Mouse (Mus musculus): ENCODE data around the gene Gm5134. TPM values are rescaled to one million over a fixed set of nuclear protein-coding genes. Genes with fewer than 3 reads are reported as not detected.

The Gm5134 gene
- polyA plus RNA-seq, 1 experiment from 2014 or later, result 0.23 TPM

DNA sequence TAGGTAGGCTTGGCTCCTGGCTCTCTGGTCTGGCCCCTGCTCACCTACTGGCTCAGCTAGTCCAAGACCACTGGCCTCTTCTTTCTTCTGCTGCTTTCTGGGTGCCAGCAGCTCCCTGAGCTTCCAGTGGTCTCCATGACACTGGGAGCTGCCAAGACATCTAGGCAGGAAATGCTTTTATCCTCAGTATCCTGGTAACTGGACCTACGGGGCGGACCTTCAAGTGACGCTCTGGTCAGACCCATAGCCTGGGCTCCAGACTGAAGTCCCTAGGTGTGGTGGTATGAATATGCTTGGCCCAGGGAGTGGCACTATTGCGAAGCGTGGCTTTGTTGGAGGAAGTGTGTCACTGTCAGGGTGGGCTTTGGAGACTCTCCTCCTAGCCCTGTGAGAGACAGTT, 13.8 kb upstream of the Gm5134 start, which contains the start of gene Gm867:
Gene Gm867 (minus strand): TSS at position 153 of the 400 bp plus-strand sequence.
- H3K27me3 ChIP-seq, result 0 out of 2 replicates have a peak, but pooled peaks cover 7% of the 10 kb centered on the region
- WGBS (ENCODE audit: insufficient replicate concordance), result 79% methylated on average over 5 of the region's 5 CpGs
- peaks cover 59% of the 10 kb centered on the region for H3K4me1 ChIP-seq (replicated peaks)
- peak within 1 kb of the TSS; percentile 93 for H3K27ac ChIP-seq (replicated peaks)
- peak within 1 kb of the TSS; percentile 77 for H3K9ac ChIP-seq
- peaks cover 15% of the 10 kb centered on the region for H3K36me3 ChIP-seq (replicated peaks)
- H3K9me3 ChIP-seq (replicated peaks), result no peaks in the 10 kb centered on the region
- peak within 1 kb of the TSS; percentile 97 for H3K4me2 ChIP-seq
- no peak for ATAC-seq (ENCODE audit: insufficient read depth)
- H3K4me3 ChIP-seq (replicated peaks), result peak within 1 kb of the TSS; percentile 71

DNA sequence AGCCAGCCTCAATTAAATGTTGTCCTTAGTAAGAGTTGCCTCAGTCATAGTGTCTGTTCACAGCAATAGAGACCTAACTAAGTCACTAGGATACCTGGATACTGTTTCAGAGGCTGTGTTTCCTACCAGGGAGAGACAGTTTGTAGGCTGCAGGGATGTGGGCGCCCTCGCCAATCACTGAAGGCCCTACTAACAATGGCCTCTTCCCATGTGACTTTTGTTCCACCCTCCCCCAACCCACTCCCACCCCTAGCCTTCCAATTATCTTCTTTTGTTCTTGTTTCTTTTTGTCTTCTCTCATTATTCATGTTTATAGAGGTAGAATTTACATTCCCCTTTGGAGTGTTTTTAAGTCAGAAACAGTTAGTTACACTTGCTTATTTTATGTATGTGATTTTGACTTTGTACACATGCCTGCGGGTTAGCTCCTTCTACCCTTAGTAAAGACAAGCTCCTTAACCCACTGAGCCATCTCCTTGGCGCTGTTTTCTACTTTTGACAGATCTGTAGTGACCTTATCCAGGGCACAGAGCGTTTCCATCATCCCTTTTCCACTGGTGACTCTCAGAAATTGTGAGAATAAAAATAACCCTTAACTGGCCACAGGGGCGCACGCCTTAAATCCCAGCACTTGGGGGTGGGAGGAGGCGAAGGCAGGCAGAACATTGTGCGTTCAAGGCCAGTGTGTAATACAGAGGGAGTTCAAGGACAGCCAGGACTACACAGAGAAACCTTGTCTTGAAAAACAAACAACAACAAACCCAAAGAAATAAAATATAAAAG, 13.1 kb upstream of the Gm5134 start:
- Histone ChIP-seq H3K36me3 (replicated peaks) (peaks cover 15% of the 10 kb centered on the region), H3K4me2 (0 out of 2 replicates have a peak overlapping the region, but pooled peaks have one; percentile 97), H3K9ac (peak overlapping the region; percentile 77; the same call in 1 of the 2 replicates), H3K27ac (replicated peaks) (peak overlapping the region; percentile 93), H3K4me1 (replicated peaks) (peaks cover 52% of the 10 kb centered on the region), H3K27me3 (0 out of 2 replicates have a peak, but pooled peaks cover 9% of the 10 kb centered on the region), H3K4me3 (replicated peaks) (no peak overlapping the region), H3K9me3 (replicated peaks) (no peaks in the 10 kb centered on the region)
- 72% methylated on average over 9 of the region's 9 CpGs for whole genome bisulfite sequencing (ENCODE audit: insufficient replicate concordance)
- no peak for ATAC-seq (ENCODE audit: insufficient read depth)

DNA sequence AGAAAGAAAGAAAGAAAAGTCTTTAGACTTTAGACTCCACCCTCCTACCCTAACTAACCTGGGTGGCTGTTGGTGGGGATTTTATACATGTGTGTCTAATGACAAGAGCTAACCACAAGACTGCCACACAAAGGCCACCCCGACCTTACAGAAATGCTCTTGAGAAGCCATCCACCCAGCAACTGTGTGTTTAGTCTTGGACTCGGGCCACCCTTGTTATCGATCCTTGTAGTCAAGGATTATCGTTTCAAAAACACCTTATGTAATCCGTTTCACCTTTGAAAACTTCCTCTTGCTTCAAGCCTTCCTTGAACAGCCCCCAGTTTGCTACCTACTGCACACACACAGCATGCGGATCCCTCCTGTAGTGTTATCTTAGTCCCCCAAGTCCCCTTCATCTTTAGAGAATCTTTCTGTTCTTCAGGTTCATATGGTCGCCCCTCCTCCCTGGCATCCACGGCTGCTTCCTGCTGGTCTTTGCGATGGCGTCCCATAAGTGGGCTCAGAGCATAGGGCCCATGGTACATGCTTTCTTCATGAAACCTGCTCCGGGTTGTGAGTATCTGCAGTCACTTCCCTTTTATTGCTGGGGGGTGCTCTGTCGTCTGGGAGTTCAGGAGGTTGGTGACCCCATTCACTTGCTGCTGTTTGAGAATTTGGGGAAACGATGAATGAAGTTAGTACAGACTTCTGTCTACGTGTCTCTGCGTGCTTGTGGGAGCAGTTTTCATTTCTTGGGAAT, 11.4 kb upstream of the Gm5134 start, which contains the start of gene Vpreb3:
Gene Vpreb3 (plus strand): TSS at position 322 of the 742 bp plus-strand sequence.
- 56% methylated on average over 15 of the region's 15 CpGs for WGBS (ENCODE audit: insufficient replicate concordance)
- H3K27me3 ChIP-seq, result peaks cover 18% of the 10 kb centered on the region; the same call in 1 of the 2 replicates

DNA sequence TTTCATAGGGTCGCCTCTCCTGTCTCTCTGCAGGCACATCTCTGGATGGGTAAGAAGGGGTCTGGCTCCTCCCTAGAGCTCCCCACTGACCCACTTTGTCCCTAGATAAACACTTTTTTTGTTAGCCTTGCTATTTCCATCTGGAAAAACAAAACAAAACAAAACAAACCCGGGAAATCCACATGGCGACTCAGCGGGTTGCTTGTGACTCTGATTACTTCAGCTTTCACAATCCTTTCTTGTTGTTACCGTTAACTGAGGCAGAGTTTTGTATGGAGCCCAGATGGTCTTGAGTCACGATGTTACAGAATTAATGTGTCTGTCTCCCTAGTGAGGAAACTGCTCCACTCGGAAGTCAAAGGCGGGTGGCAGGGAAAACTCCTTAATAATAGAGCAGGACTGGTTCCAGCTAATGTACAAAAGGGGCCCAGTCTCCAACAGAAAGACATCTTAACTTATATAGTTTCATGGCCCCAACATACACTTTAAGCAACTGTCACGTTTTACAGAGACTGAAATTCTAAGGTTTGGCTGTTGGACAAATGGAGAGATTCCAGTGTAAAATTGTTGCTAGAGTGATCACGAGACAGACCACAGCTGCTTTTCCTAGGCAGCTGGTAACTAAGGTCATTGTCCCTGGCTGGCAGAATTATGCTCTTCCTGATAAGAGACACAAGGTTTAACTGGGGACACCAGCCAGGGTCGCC, 10.1 kb upstream of the Gm5134 start:
- Histone ChIP-seq H3K9ac (no peak overlapping the region), H3K4me2 (no peak overlapping the region), H3K36me3 (replicated peaks) (no peaks in the 10 kb centered on the region), H3K9me3 (replicated peaks) (no peaks in the 10 kb centered on the region), H3K27ac (replicated peaks) (no peak overlapping the region), H3K4me3 (replicated peaks) (no peak overlapping the region), H3K4me1 (replicated peaks) (peaks cover 26% of the 10 kb centered on the region), H3K27me3 (peaks cover 31% of the 10 kb centered on the region)
- no peak for ATAC-seq (ENCODE audit: insufficient read depth)
- 46% methylated on average over 11 of the region's 11 CpGs for WGBS (ENCODE audit: insufficient replicate concordance)

More for the DNA sequence above, 11.4 kb upstream of the Gm5134 start, which contains the start of gene Vpreb3:
- Histone ChIP-seq H3K4me1 (replicated peaks) (peaks cover 35% of the 10 kb centered on the region), H3K36me3 (replicated peaks) (0 out of 2 replicates have a peak, but pooled peaks cover 2% of the 10 kb centered on the region), H3K4me3 (replicated peaks) (no peak within 1 kb of the TSS), H3K4me2 (no peak within 1 kb of the TSS), H3K27ac (replicated peaks) (no peak within 1 kb of the TSS), H3K9ac (no peak within 1 kb of the TSS), H3K9me3 (replicated peaks) (no peaks in the 10 kb centered on the region)
- ATAC-seq (ENCODE audit: insufficient read depth), result no peak

DNA sequence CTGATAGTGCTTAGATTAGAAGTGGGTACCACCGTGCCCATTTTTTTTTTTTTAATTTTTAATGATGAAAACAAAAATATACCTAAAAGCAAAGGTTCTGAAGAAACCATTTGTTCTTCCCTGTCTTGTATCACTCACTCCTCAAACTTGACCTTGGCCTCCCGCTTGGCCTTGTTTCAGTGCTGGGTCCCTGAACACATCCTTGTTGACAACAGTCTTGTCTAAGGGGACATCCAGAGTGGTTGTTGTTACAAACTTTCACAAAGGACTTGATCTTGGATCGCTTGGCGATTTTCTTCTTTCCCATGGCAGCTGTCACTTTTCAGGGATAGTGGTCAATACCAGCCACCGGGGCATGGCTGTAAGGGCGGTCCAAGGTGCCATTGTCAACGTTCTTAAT, 9.1 kb upstream of the Gm5134 start:
- Histone ChIP-seq H3K4me3 (replicated peaks) (no peak overlapping the region), H3K4me1 (replicated peaks) (peaks cover 17% of the 10 kb centered on the region), H3K4me2 (no peak overlapping the region), H3K9ac (no peak overlapping the region), H3K36me3 (replicated peaks) (no peaks in the 10 kb centered on the region), H3K27ac (replicated peaks) (no peak overlapping the region), H3K27me3 (peaks cover 41% of the 10 kb centered on the region), H3K9me3 (replicated peaks) (no peaks in the 10 kb centered on the region)
- 67% methylated on average over 7 of the region's 7 CpGs for WGBS (ENCODE audit: insufficient replicate concordance)
- no peak for ATAC-seq (ENCODE audit: insufficient read depth)

DNA sequence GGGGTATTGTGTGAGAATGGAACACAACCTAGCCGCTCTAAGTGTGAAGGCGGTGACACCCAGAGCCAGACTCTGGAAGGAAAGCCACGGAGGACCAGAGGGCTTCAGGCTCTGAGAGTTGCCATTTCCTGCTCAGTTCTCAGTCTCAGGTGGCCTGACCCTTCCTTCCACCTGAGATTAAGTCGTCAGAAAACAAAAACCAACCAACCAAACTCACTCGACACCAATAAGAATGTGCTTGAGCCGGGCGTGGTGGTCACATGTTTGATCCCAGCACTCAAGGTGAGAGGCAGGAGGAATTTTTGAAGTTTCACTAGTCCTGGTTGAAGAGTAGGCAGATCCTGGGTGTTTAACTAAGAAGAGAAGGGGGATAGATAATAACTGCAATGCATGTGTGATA, 8.4 kb upstream of the Gm5134 start:
- Histone ChIP-seq H3K4me1 (replicated peaks) (peaks cover 12% of the 10 kb centered on the region), H3K27ac (replicated peaks) (no peak overlapping the region), H3K36me3 (replicated peaks) (no peaks in the 10 kb centered on the region), H3K4me3 (replicated peaks) (no peak overlapping the region), H3K27me3 (peaks cover 48% of the 10 kb centered on the region), H3K9me3 (replicated peaks) (no peaks in the 10 kb centered on the region), H3K9ac (no peak overlapping the region), H3K4me2 (no peak overlapping the region)
- no peak for ATAC-seq (ENCODE audit: insufficient read depth)
- WGBS (ENCODE audit: insufficient replicate concordance), result 69% methylated on average over 7 of the region's 7 CpGs

DNA sequence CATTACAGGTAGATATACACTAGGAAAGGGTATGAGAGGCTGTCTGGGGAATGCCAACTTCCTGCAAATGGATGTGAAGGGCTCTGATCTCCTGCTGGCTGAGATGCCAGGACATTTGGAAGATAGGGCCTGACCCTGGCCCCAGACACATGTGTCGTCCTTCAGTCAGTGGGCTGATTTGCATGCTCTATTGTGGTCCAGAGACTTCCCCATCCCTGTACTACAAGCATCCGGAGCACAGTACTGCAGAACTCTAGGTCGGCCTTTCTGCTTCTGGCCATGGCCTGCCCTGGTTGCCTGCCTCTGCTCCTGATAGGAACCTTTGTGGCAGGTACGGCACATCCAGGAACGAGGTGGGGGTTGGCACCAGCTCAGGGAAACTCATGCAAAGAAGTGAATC, 6.2 kb upstream of the Gm5134 start:
- Histone ChIP-seq H3K4me2 (no peak overlapping the region), H3K9me3 (replicated peaks) (no peaks in the 10 kb centered on the region), H3K27ac (replicated peaks) (no peak overlapping the region), H3K27me3 (peaks cover 64% of the 10 kb centered on the region), H3K4me1 (replicated peaks) (peaks cover 12% of the 10 kb centered on the region), H3K4me3 (replicated peaks) (no peak overlapping the region), H3K9ac (no peak overlapping the region), H3K36me3 (replicated peaks) (no peaks in the 10 kb centered on the region)
- no peak for ATAC-seq (ENCODE audit: insufficient read depth)
- 46% methylated on average over 5 of the region's 5 CpGs for WGBS (ENCODE audit: insufficient replicate concordance)

DNA sequence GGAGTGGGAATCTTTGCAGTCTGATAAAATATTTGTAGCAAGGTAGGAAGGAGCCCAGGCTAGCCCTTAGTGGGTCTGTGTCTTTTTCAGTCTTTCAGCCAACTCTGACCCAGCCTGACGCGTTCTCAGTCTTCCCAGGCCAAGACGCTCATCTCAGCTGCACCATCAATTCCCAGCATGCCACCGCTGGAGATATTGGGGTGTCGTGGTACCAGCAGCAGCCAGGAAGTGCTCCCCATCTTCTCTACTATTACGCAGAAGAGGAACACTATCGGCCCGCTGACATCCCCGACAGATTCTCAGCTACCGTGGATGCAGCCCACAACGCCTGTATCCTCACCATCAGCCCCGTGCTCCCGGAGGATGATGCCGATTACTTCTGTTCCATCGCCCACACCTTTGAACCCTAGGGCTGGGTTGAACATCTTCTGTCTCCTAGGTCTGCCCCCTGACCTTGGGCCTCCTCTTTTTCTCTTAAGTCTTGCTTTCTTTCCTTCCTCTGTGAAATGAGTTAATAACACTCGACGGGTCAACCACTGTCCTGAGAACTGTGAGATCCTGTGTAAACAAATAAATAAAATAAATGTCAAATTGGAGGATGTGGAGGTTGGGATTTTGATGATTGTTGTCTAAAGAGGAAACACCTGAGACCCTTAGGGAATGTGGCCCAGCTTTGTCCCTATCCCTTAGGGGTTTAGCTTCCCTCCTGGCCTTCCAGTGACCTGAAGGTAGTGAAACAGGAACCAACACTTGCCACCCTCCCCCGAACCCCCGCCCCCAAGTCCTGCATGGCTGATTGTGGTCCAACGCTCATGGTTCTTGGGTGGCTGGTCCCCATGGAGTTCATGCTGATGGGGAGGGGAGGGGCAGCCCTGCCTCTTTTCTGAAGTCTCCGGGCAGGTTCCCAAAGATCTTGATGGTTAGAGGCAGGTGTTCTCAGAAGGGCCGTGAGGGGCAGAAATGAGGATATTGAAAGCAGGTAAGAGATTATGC, 5.0 kb upstream of the Gm5134 start:
- ATAC-seq (ENCODE audit: insufficient read depth), result no peak
- no peak overlapping the region for H3K4me2 ChIP-seq
- H3K4me3 ChIP-seq (replicated peaks), result no peak overlapping the region
- H3K9me3 ChIP-seq (replicated peaks), result no peaks in the 10 kb centered on the region
- H3K9ac ChIP-seq, result no peak overlapping the region
- peaks cover 13% of the 10 kb centered on the region for H3K4me1 ChIP-seq (replicated peaks)
- H3K36me3 ChIP-seq (replicated peaks), result no peaks in the 10 kb centered on the region
- peaks cover 77% of the 10 kb centered on the region for H3K27me3 ChIP-seq
- 66% methylated on average over 22 of the region's 22 CpGs for WGBS (ENCODE audit: insufficient replicate concordance)
- no peak overlapping the region for H3K27ac ChIP-seq (replicated peaks)

DNA sequence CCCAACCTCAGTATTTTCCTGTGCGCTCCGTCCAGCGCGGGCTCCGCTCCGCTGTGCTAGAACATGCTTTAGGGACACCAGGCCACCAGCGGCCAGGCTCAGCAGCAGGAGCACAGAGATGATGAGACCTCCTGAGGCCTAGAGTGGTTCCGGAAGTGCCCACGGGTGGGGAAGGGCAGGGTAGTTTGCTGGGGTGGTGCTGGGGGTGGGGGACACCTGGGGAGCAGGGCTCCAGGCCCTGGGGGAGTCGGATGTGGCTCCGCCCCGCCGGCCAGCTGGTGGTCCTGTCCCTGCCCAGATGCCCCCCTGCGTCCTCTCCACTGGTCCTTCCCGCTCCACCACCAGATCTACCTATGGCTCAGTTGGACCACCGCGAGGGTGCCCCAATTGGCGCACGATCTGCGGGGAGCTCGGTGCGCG, 3.5 kb upstream of the Gm5134 start:
- H3K4me1 ChIP-seq (replicated peaks), result peaks cover 13% of the 10 kb centered on the region
- H3K9me3 ChIP-seq (replicated peaks), result no peaks in the 10 kb centered on the region
- WGBS (ENCODE audit: insufficient replicate concordance), result 3% methylated on average over 19 of the region's 23 CpGs
- H3K27me3 ChIP-seq, result peaks cover 75% of the 10 kb centered on the region
- peak; percentile 31 for ATAC-seq (ENCODE audit: insufficient read depth)
- no peak overlapping the region for H3K9ac ChIP-seq
- peak overlapping the region; percentile 65 for H3K4me2 ChIP-seq
- peak overlapping the region; percentile 49 for H3K4me3 ChIP-seq (replicated peaks)
- H3K27ac ChIP-seq (replicated peaks), result no peak overlapping the region
- no peaks in the 10 kb centered on the region for H3K36me3 ChIP-seq (replicated peaks)
